Mouse (Mus musculus) liver, embryonic 14.5 days (tissue): ENCODE measurements at regions not wholly inside any gene's neighbourhood (a gene's known extent, or its start where the extent isn't known, plus 50 kb on each side); places are given as distances from the start of the nearest gene placed in this dataset.
A peak's percentile ranks its signal among the peaks of the same experiment; 100 is the strongest.

Source experiments
- ATAC-seq: fragments of 200-750 bp; cut with Nextera tagmentation; 2 replicates; pipeline ENCODE4 v1.8.0; 2017; ENCODE audit warnings: moderate number of reproducible peaks, mild to moderate bottlenecking, moderate library complexity; ENCODE audit not compliant: insufficient read depth
- DNase-seq, 3 experiments: peaks; one replicate each; pipeline ENCODE4 v3.0.0-alpha.2; 2012 to 2013; ENCODE audit warnings: low read depth in 3 of 3, low spot score in 3 of 3
- H3K27ac ChIP-seq: fragments of 300-500 bp; sonication (generic); 2 replicates; pipeline ENCODE4 v1.5.1; 2014; ENCODE audit warnings: moderate library complexity, mild to moderate bottlenecking, control low read depth, inconsistent platforms
- H3K27me3 ChIP-seq: fragments of 300-500 bp; sonication (generic); 2 replicates; pipeline ENCODE4 v1.6.1; 2014; ENCODE audit warnings: mild to moderate bottlenecking, low read length, moderate library complexity; ENCODE audit not compliant: control insufficient read depth, insufficient read depth
- H3K36me3 ChIP-seq: fragments of 300-500 bp; sonication (generic); replicated peaks from 2 replicates; pipeline ENCODE4 v1.6.1; 2014; ENCODE audit warnings: low read depth; ENCODE audit not compliant: control insufficient read depth, insufficient read depth
- H3K4me1 ChIP-seq, 2 experiments: fragments of 200-500 bp in 1 of 2; fragments of 300-500 bp in 1 of 2; sonication (generic) in 1 of 2; replicated peaks; 2 replicates each; pipeline ENCODE4 v1.6.1; 2012 to 2014; ENCODE audit warnings: antibody characterized with exemption in 1 of 2, inconsistent platforms in 1 of 2, low read length in 1 of 2; ENCODE audit not compliant: control insufficient read depth in 2 of 2, insufficient read depth in 2 of 2
- H3K4me2 ChIP-seq: fragments of 300-500 bp; sonication (generic); 2 replicates; pipeline ENCODE4 v1.6.1; 2014; ENCODE audit warnings: low read depth, mild to moderate bottlenecking, control low read depth, moderate library complexity
- H3K4me3 ChIP-seq, 2 experiments: fragments of 200-500 bp in 1 of 2; fragments of 300-500 bp in 1 of 2; sonication (generic) in 1 of 2; 2 replicates each; pipeline ENCODE4 v1.5.1; 2012 to 2014; ENCODE audit warnings: low read depth in 2 of 2, low read length in 2 of 2, mild to moderate bottlenecking in 2 of 2, control low read depth in 1 of 2, inconsistent platforms in 1 of 2, moderate library complexity in 1 of 2; ENCODE audit not compliant: insufficient read depth in 1 of 2
- H3K9ac ChIP-seq: fragments of 300-500 bp; sonication (generic); replicated peaks from 2 replicates; pipeline ENCODE4 v1.6.1; 2014; ENCODE audit warnings: mild to moderate bottlenecking, control low read depth, moderate library complexity
- H3K9me3 ChIP-seq: fragments of 300-500 bp; sonication (generic); 2 replicates; pipeline ENCODE4 v1.6.1; 2016; ENCODE audit warnings: low read length, mixed read lengths; ENCODE audit not compliant: control insufficient read depth
- CTCF ChIP-seq: IDR thresholded peaks from 2 replicates; pipeline ENCODE4 v1.5.1; 2016; ENCODE audit warnings: antibody characterized with exemption, low read depth, control low read depth
- EP300 ChIP-seq: IDR thresholded peaks from 2 replicates; pipeline ENCODE4 v1.6.1; 2016; ENCODE audit warnings: antibody characterized with exemption, low read depth
- WGBS: fragments of 180-500 bp; shearing (Covaris S2); extraction: QIAGEN DNeasy Blood & Tissue Kit; methylation state at CpG from one replicate; pipeline ENCODE4 v1.1.7; 2014; ENCODE audit not compliant: insufficient replicate concordance; 5-methylcytosine and 5-hydroxymethylcytosine counted together

- whole genome bisulfite sequencing: 39% methylated on average over 3 of the region's 3 CpGs
- Histone ChIP-seq H3K4me2 (no peak overlapping the region), H3K27me3 (no peaks in the 10 kb centered on the region), H3K4me1 (no peaks in the 10 kb centered on the region), H3K36me3 (no peaks in the 10 kb centered on the region), H3K9ac (no peak overlapping the region), H3K27ac (no peak overlapping the region), H3K9me3 (no peaks in the 10 kb centered on the region), H3K4me3 (no peak overlapping the region)
- DNase-seq (no peak), ATAC-seq (no peak)
- TF ChIP-seq CTCF (no peak), EP300 (no peak)
These were observed 193.6 kb upstream of the Gm6657 start for GRCm38 (mm10) chr12:78000401-78000800.

- Histone ChIP-seq H3K4me3 (no peak overlapping the region), H3K9me3 (no peaks in the 10 kb centered on the region), H3K4me1 (no peaks in the 10 kb centered on the region), H3K9ac (no peak overlapping the region), H3K4me2 (no peak overlapping the region), H3K27ac (no peak overlapping the region), H3K27me3 (no peaks in the 10 kb centered on the region), H3K36me3 (no peaks in the 10 kb centered on the region)
- 73% methylated on average over 9 of the region's 9 CpGs for WGBS
- TF ChIP-seq EP300: no peak
- TF ChIP-seq CTCF: no peak
- ATAC-seq (no peak), DNase-seq (no peak)
These were observed 192.2 kb upstream of the Gm6657 start for GRCm38 (mm10) chr12:78001846-78002245.

- H3K4me2 ChIP-seq: no peak overlapping the region
- no peak overlapping the region for H3K4me3 ChIP-seq
- H3K4me1 ChIP-seq: no peaks in the 10 kb centered on the region
- no peaks in the 10 kb centered on the region for H3K27me3 ChIP-seq
- no peaks in the 10 kb centered on the region for H3K9me3 ChIP-seq
- no peaks in the 10 kb centered on the region for H3K36me3 ChIP-seq
- TF ChIP-seq EP300 (no peak), CTCF (no peak)
- no peak overlapping the region for H3K27ac ChIP-seq
- no peak overlapping the region for H3K9ac ChIP-seq
- DNase-seq (no peak), ATAC-seq (no peak)
These were observed 160.3 kb upstream of the Gm6657 start for GRCm38 (mm10) chr12:78033766-78034165.

- Histone ChIP-seq H3K4me1 (no peaks in the 10 kb centered on the region), H3K4me2 (no peak overlapping the region), H3K4me3 (no peak overlapping the region), H3K27me3 (no peaks in the 10 kb centered on the region), H3K9me3 (no peaks in the 10 kb centered on the region; the same call in 1 of the 2 replicates), H3K36me3 (no peaks in the 10 kb centered on the region), H3K27ac (no peak overlapping the region), H3K9ac (no peak overlapping the region)
- no peak for ATAC-seq
- DNase-seq: no peak
- TF ChIP-seq CTCF: peak; percentile 53
- TF ChIP-seq EP300: no peak
- 58% methylated on average over 4 of the region's 4 CpGs for WGBS
These were observed 147.5 kb upstream of the Gm6657 start for GRCm38 (mm10) chr12:78046582-78046981.

- WGBS: 2% methylated on average over 9 of the region's 9 CpGs
- no peak overlapping the region for H3K9ac ChIP-seq
- H3K4me2 ChIP-seq: no peak overlapping the region
- TF ChIP-seq EP300 (no peak), CTCF (peak; percentile 66)
- H3K4me3 ChIP-seq: no peak overlapping the region
- H3K36me3 ChIP-seq: no peaks in the 10 kb centered on the region
- no peak for ATAC-seq
- no peaks in the 10 kb centered on the region for H3K4me1 ChIP-seq
- H3K9me3 ChIP-seq: no peaks in the 10 kb centered on the region
- no peak overlapping the region for H3K27ac ChIP-seq
- H3K27me3 ChIP-seq: no peaks in the 10 kb centered on the region
- peak in 1 of 3 experiments; percentile 1 for DNase-seq
These were observed 138.1 kb upstream of the Gm6657 start for GRCm38 (mm10) chr12:78055956-78056355.
